In the genomic region with DNA sequence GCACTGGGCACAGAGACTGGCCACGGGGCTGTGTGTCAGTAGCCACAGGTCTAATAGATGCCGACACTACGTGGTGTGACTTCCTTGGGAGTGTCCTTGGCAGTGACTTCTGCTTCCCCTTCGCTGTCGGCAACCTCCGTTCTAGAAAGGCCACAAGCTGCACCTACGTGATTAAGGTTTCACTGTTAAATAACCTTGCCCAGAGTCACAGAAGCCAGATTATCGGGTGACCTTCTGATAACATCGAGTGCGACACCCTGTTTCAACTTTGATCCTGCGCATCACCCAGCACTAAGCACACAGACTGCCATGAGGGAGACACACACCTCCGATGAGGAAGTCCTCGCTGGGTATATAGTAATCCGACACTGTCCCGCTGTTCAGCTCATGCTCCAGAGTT, we compare ENCODE assay signal across 11 mouse cellular contexts. TPM values are rescaled to one million over a fixed set of nuclear protein-coding genes. Genes with fewer than 3 reads are reported as not detected.
A peak's percentile ranks its signal among the peaks of the same experiment; 100 is the strongest.
DNase-seq lines count a peak whose midpoint lies in the region; ATAC-seq lines count a peak whose summit lies in the region.
"Had no signal": no experiment of that assay in that cellular context is flagged by ENCODE, and none has a peak within 500 bp of the region (broad histone marks: within the 10 kb centered on the region; RNA-seq: fewer than 3 reads in every experiment).

No protein-coding gene starts in this region.

- DNase-seq in 416B (ENCODE audit: low read depth) (peak; percentile 85), A20 (ENCODE audit: low read depth, low spot score) (peak; percentile 58)
- DNase-seq in monocyte, adult 2 months (ENCODE audit: low read depth in 1 of 2, low spot score in 2 of 2) = peak; percentile 44 to 66
- no peak for DNase-seq in cerebellum, postnatal 14 days
- no peak for DNase-seq in T-cell, adult 2 months (ENCODE audit: low spot score)
- DNase-seq in right cerebral cortex, postnatal 10 days (ENCODE audit: low spot score in 2 of 2) = no peak
- DNase-seq: adrenal gland, adult 2 months; thymus, postnatal 4 days had no signal

- ATAC-seq in inflammation-experienced regulatory T-cells, adult 6 months = peak; percentile 41
- ATAC-seq: forebrain, embryonic 15.5 days; midbrain, embryonic 15.5 days had no signal

RNA-seq across cellular contexts. Expression of a gene that starts 9.8 kb away (rescaled TPM):
- polyA plus RNA-seq in inflammation-experienced regulatory T-cells, adult 6 months (2017; shearing (Covaris generic)) = 1 to 10 TPM; 3.7 to 4.3 (median 3.8) TPM

RNA-seq across cellular contexts. Expression of a gene that starts 13.8 kb away (rescaled TPM):
- 10 to 100 TPM; 20.2 to 26.3 (median 21.0) TPM for polyA plus RNA-seq in inflammation-experienced regulatory T-cells, adult 6 months (2017; shearing (Covaris generic))

RNA-seq across cellular contexts. Expression of a gene that starts 31.8 kb away (rescaled TPM):
- polyA plus RNA-seq in inflammation-experienced regulatory T-cells, adult 6 months (2017; shearing (Covaris generic)) = 1 to 10 TPM; 2.4 to 5.1 (median 4.1) TPM

RNA-seq across cellular contexts. Expression of a gene that starts 44.0 kb away (rescaled TPM):
- 10 to 100 TPM; 34.6 to 68.7 (median 39.4) TPM for polyA plus RNA-seq in inflammation-experienced regulatory T-cells, adult 6 months (2017; shearing (Covaris generic))

Comparison
In these comparisons a context has a peak if more than half of its experiments do, and no peak if none do; other contexts are left out.
1. DNase-seq: peak in 416B (single experiment), A20 (single experiment) and monocyte, adult 2 months (2 of 2); none in cerebellum, postnatal 14 days (0 of 2), T-cell, adult 2 months (single experiment) and right cerebral cortex, postnatal 10 days (0 of 2).